Mouse (Mus musculus): ENCODE results near the gene Apol7b.

The Apol7b gene

DNA sequence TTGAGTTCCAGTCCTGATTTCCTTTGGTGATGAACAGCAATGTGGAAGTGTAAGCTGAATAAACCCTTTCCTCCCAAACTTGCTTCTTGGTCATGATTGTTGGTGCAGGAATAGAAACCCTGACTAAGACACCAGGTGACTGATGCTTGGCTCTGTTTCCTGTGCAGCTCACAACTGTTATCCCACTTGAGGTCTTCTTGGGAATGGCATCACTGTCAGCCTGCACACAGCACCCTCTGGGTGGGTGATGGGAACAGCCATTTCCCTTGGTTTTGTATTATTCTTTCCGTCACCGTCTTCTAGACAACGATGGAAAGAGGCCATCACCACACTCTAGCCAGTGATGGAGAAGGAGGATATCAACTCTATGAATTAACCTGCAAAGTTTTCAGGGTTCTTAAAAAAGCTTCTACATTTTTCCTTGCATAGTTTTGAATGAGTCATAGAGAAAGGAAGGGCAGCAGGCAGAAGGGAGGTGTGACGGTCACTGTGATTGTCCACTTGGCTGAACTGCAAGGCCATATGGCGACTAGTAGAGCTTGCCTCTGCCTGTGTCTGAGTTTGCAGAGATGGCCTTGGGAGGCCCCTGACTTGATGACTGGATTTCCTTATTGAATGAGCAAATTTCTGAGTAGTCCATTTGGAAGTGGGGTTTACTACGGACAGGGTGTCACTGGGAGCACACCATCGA lies 62.8 kb downstream of the Apol7b start:
- no peak for DNase-seq (ENCODE audit: low spot score)

DNA sequence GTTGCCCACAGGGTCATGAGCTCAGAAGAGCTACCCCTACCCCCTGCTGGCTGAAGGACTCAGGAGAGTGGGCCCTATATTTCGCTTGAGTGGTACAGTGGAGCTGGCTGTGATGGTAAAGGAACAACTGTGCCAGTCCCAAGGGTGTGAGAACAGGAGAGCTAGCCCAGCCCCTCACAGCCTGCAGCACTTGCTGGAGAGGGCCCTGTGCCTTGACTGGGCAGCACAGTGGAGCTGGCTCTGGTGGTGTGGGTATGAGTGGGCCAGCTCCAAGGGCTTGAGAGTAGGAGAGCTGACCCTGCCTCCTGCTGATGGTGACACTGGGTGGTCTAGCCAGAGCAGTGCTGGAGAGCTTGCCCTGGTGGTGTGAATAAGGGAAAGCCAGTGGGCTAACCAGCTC lies 64.4 kb downstream of the Apol7b start:
- no peak for DNase-seq (ENCODE audit: low spot score)

DNA sequence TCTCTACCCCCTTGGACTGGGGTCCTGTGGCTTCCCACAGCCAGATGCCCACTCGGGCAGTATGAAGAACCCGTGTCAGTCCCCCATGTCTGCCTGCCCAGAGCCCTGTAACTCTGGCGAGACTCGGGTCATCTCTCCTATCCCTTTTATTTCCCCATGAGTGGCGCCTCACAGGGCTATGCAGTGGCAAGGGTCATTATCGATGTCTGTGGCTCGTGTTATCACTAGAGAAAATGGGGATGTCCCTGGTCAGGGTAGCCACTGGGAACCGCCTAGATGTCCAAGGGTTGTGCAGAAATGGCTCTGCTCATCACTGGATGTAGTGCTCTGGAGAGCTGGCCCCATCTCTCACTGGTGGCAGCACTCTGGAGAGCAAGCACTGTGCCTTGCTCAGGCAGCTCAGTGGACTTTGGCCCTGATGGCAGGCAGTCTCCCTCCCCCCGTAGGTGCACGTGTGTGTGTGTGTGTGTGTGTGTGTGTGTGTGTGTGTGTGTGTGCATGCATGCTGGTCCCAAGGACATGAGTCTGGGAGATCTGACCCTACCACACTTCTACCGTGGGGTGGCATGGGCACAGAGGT lies 64.9 kb downstream of the Apol7b start:
- DNase-seq (ENCODE audit: low spot score): no peak

DNA sequence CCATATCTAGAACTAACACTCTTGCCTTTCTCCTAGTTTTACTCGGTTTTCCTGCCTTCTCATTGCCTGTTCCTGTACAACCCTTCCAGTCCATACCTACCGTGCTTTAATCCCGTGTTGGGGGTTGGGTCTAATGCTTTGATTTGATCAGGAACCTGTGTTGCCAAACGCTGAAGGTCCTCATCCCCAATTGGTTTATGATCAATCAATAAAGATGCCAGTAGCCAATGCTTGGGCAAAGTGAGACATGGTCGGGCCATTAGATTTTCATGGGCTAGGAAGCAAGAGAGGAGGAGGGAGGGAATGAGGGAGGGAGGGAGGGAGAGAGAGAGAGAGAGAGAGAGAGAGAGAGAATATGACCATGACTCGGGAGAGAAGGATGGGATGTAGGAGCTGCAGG lies 65.8 kb downstream of the Apol7b start:
- no peak for DNase-seq (ENCODE audit: low spot score)

DNA sequence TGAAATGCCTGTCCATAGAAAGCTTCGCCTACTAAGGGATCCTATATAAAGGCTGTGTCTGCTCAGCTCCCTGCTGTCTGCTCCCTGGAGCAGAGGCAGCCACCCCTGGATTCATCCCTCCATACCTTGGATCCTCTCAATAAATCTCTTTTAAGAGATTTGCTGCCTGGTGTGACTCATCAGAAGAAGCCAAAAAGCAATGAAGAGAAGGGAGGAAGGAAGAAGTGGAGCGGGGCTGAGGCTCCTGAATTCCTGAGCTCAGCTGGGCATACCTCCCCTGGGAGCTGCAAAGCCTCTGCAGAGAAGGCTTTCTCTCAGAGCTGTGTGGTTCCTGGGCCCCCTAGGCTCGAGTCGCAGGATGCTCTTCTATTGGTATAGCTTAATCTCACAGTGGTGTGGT lies 67.4 kb downstream of the Apol7b start:
- DNase-seq (ENCODE audit: low spot score): no peak

DNA sequence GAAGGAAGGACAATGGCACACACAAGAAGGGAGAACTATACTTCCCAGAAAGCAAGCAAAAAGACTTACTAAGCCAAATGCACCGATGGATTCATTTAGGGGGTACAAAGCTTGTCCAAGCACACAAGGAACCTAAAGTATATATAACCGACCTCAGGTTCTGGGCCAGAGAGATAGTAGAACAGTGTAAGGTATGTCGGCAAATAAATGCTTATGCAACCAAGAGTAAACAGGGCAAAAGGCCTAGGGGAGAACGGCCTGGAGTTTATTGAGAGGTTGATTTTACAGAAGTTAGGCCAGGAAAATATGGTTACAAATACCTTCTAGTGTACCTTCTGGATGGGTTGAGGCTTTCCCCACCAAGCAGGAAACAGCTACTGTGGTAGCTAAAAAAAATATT lies 69.9 kb downstream of the Apol7b start:
- no peak for DNase-seq (ENCODE audit: low spot score)

DNA sequence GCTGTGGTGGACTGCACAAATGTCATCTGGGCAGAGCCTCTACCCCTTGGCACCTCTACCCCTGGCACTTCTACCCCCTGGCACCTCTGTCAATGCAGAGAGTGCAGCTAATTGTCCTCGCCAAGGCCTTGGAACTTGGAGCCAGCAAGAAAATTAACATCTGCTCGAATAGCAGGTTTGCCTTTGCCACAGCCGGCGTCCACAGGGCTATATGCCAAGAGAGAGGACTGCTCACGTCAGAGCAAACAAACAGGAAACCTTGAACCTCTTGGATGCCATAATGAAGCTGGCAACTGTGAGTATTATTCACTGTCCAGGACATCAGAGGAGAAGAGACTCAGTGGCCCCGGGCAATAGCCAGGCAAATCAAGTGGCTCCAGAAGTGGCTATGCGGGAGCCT lies 70.4 kb downstream of the Apol7b start:
- no peak for DNase-seq (ENCODE audit: low spot score)

Measured in urinary bladder, postnatal 10 days (tissue).